Mouse (Mus musculus) erythroblast, embryonic 14.5 days (primary cell): Measurements from ENCODE around the gene Bcr.

Experiments used
- GATA1 ChIP-seq: IDR thresholded peaks from 2 replicates; pipeline ENCODE4 v1.6.1; 2012; ENCODE audit warnings: low read length, inconsistent platforms, mixed read lengths
- TAL1 ChIP-seq: IDR thresholded peaks from 3 replicates; pipeline ENCODE4 v1.6.1; 2012; ENCODE audit warnings: low read length, inconsistent platforms, mixed read lengths

GRCm38 (mm10) chr10:75182151-75182774 is 121.9 kb downstream of the Bcr start:
- no peak for TF ChIP-seq GATA1
- TF ChIP-seq TAL1 = no peak
